Mouse (Mus musculus): ENCODE data around the gene Aldh3a1. TPM values are rescaled to one million over a fixed set of nuclear protein-coding genes. Genes with fewer than 3 reads are reported as not detected.

The Aldh3a1 gene
- polyA plus RNA-seq, 1 experiment = not detected

- H3K4me3 ChIP-seq (ENCODE audit: low read depth, low read length) = no peak overlapping the region
- H3K4me1 ChIP-seq (ENCODE audit: control insufficient read depth, insufficient read depth, low read length) = no peaks in the 10 kb centered on the region
- no peaks in the 10 kb centered on the region for H3K9me3 ChIP-seq (replicated peaks; ENCODE audit: control insufficient read depth, insufficient read depth, low read length, poor library complexity, severe bottlenecking)
- H3K27ac ChIP-seq (ENCODE audit: insufficient read depth, low read length) = no peak overlapping the region
- no peaks in the 10 kb centered on the region for H3K36me3 ChIP-seq (ENCODE audit: control insufficient read depth, insufficient read depth, low read length, poor library complexity, severe bottlenecking)
- no peak for TF ChIP-seq CTCF (IDR thresholded peaks at IDR 0.05; ENCODE audit: low read depth, low read length)
- TF ChIP-seq EP300 (IDR thresholded peaks at IDR 0.05; ENCODE audit: insufficient read depth, low read depth, low read length) = no peak
- no peak for TF ChIP-seq POLR2A (IDR thresholded peaks at IDR 0.05; ENCODE audit: insufficient read depth, low read length)
- no peaks in the 10 kb centered on the region for H3K27me3 ChIP-seq (ENCODE audit: control insufficient read depth, insufficient read depth, low read length, poor library complexity, severe bottlenecking)
- no peak overlapping the region for H3K9ac ChIP-seq (ENCODE audit: low read depth, poor library complexity, severe bottlenecking)
Measured at GRCm38 (mm10) chr11:61224907-61225306, 17.6 kb downstream of the Aldh3a1 start.

GRCm38 (mm10) chr11:61225511-61225910, 18.2 kb downstream of the Aldh3a1 start:
- no peak overlapping the region for H3K27ac ChIP-seq (ENCODE audit: insufficient read depth, low read length)
- no peak overlapping the region for H3K9ac ChIP-seq (ENCODE audit: low read depth, poor library complexity, severe bottlenecking)
- no peaks in the 10 kb centered on the region for H3K27me3 ChIP-seq (ENCODE audit: control insufficient read depth, insufficient read depth, low read length, poor library complexity, severe bottlenecking)
- H3K4me1 ChIP-seq (ENCODE audit: control insufficient read depth, insufficient read depth, low read length) = no peaks in the 10 kb centered on the region
- TF ChIP-seq POLR2A (IDR thresholded peaks at IDR 0.05; ENCODE audit: insufficient read depth, low read length) (no peak), EP300 (IDR thresholded peaks at IDR 0.05; ENCODE audit: insufficient read depth, low read depth, low read length) (no peak), CTCF (IDR thresholded peaks at IDR 0.05; ENCODE audit: low read depth, low read length) (no peak)
- H3K9me3 ChIP-seq (replicated peaks; ENCODE audit: control insufficient read depth, insufficient read depth, low read length, poor library complexity, severe bottlenecking) = no peaks in the 10 kb centered on the region
- no peak overlapping the region for H3K4me3 ChIP-seq (ENCODE audit: low read depth, low read length)
- no peaks in the 10 kb centered on the region for H3K36me3 ChIP-seq (ENCODE audit: control insufficient read depth, insufficient read depth, low read length, poor library complexity, severe bottlenecking)

- Histone ChIP-seq H3K9ac (ENCODE audit: low read depth, poor library complexity, severe bottlenecking) (no peak overlapping the region), H3K36me3 (ENCODE audit: control insufficient read depth, insufficient read depth, low read length, poor library complexity, severe bottlenecking) (no peaks in the 10 kb centered on the region), H3K4me1 (ENCODE audit: control insufficient read depth, insufficient read depth, low read length) (no peaks in the 10 kb centered on the region), H3K27me3 (ENCODE audit: control insufficient read depth, insufficient read depth, low read length, poor library complexity, severe bottlenecking) (no peaks in the 10 kb centered on the region), H3K9me3 (replicated peaks; ENCODE audit: control insufficient read depth, insufficient read depth, low read length, poor library complexity, severe bottlenecking) (no peaks in the 10 kb centered on the region), H3K27ac (ENCODE audit: insufficient read depth, low read length) (no peak overlapping the region), H3K4me3 (ENCODE audit: low read depth, low read length) (no peak overlapping the region)
- TF ChIP-seq EP300 (IDR thresholded peaks at IDR 0.05; ENCODE audit: insufficient read depth, low read depth, low read length) = no peak
- TF ChIP-seq POLR2A (IDR thresholded peaks at IDR 0.05; ENCODE audit: insufficient read depth, low read length) = no peak
- TF ChIP-seq CTCF (IDR thresholded peaks at IDR 0.05; ENCODE audit: low read depth, low read length) = no peak
Measured at GRCm38 (mm10) chr11:61225941-61226412, 18.6 kb downstream of the Aldh3a1 start.

- TF ChIP-seq POLR2A (IDR thresholded peaks at IDR 0.05; ENCODE audit: insufficient read depth, low read length) = no peak
- no peak for TF ChIP-seq CTCF (IDR thresholded peaks at IDR 0.05; ENCODE audit: low read depth, low read length)
- TF ChIP-seq EP300 (IDR thresholded peaks at IDR 0.05; ENCODE audit: insufficient read depth, low read depth, low read length) = no peak
Measured at GRCm38 (mm10) chr11:61227816-61228215, 20.5 kb downstream of the Aldh3a1 start.

GRCm38 (mm10) chr11:61228406-61228805, 21.1 kb downstream of the Aldh3a1 start:
- Histone ChIP-seq H3K27ac (ENCODE audit: insufficient read depth, low read length) (no peak overlapping the region), H3K27me3 (ENCODE audit: control insufficient read depth, insufficient read depth, low read length, poor library complexity, severe bottlenecking) (no peaks in the 10 kb centered on the region), H3K36me3 (ENCODE audit: control insufficient read depth, insufficient read depth, low read length, poor library complexity, severe bottlenecking) (no peaks in the 10 kb centered on the region), H3K4me3 (ENCODE audit: low read depth, low read length) (no peak overlapping the region), H3K4me1 (ENCODE audit: control insufficient read depth, insufficient read depth, low read length) (no peaks in the 10 kb centered on the region), H3K9me3 (replicated peaks; ENCODE audit: control insufficient read depth, insufficient read depth, low read length, poor library complexity, severe bottlenecking) (no peaks in the 10 kb centered on the region), H3K9ac (ENCODE audit: low read depth, poor library complexity, severe bottlenecking) (no peak overlapping the region)
- TF ChIP-seq CTCF (IDR thresholded peaks at IDR 0.05; ENCODE audit: low read depth, low read length) (no peak), POLR2A (IDR thresholded peaks at IDR 0.05; ENCODE audit: insufficient read depth, low read length) (no peak), EP300 (IDR thresholded peaks at IDR 0.05; ENCODE audit: insufficient read depth, low read depth, low read length) (no peak)

More at GRCm38 (mm10) chr11:61227816-61228215, 20.5 kb downstream of the Aldh3a1 start:
- Histone ChIP-seq H3K27me3 (ENCODE audit: control insufficient read depth, insufficient read depth, low read length, poor library complexity, severe bottlenecking) (no peaks in the 10 kb centered on the region), H3K36me3 (ENCODE audit: control insufficient read depth, insufficient read depth, low read length, poor library complexity, severe bottlenecking) (no peaks in the 10 kb centered on the region), H3K4me1 (ENCODE audit: control insufficient read depth, insufficient read depth, low read length) (no peaks in the 10 kb centered on the region), H3K27ac (ENCODE audit: insufficient read depth, low read length) (no peak overlapping the region), H3K9ac (ENCODE audit: low read depth, poor library complexity, severe bottlenecking) (no peak overlapping the region), H3K4me3 (ENCODE audit: low read depth, low read length) (no peak overlapping the region), H3K9me3 (replicated peaks; ENCODE audit: control insufficient read depth, insufficient read depth, low read length, poor library complexity, severe bottlenecking) (no peaks in the 10 kb centered on the region)

GRCm38 (mm10) chr11:61231329-61231728, 24.0 kb downstream of the Aldh3a1 start:
- Histone ChIP-seq H3K27me3 (ENCODE audit: control insufficient read depth, insufficient read depth, low read length, poor library complexity, severe bottlenecking) (no peaks in the 10 kb centered on the region), H3K9me3 (replicated peaks; ENCODE audit: control insufficient read depth, insufficient read depth, low read length, poor library complexity, severe bottlenecking) (no peaks in the 10 kb centered on the region), H3K9ac (ENCODE audit: low read depth, poor library complexity, severe bottlenecking) (no peak overlapping the region), H3K4me1 (ENCODE audit: control insufficient read depth, insufficient read depth, low read length) (no peaks in the 10 kb centered on the region), H3K4me3 (ENCODE audit: low read depth, low read length) (no peak overlapping the region), H3K27ac (ENCODE audit: insufficient read depth, low read length) (no peak overlapping the region), H3K36me3 (ENCODE audit: control insufficient read depth, insufficient read depth, low read length, poor library complexity, severe bottlenecking) (no peaks in the 10 kb centered on the region)
- TF ChIP-seq EP300 (IDR thresholded peaks at IDR 0.05; ENCODE audit: insufficient read depth, low read depth, low read length) (no peak), CTCF (IDR thresholded peaks at IDR 0.05; ENCODE audit: low read depth, low read length) (peak; percentile 36), POLR2A (IDR thresholded peaks at IDR 0.05; ENCODE audit: insufficient read depth, low read length) (no peak)
